Mouse (Mus musculus) WW6 (cell line): ENCODE data around the gene Abcc4.

ENCODE experiments used
- DNase-seq: peaks from one replicate; pipeline ENCODE4 v3.0.0-alpha.2; 2013; ENCODE audit warnings: low read depth, low spot score

Abcc4 gene

GRCm38 (mm10) chr14:118434842-118435241, 271.2 kb downstream of the Abcc4 start:
- DNase-seq, result no peak

- no peak for DNase-seq
Observed at GRCm38 (mm10) chr14:118433848-118434247, 272.2 kb downstream of the Abcc4 start.
